Mouse (Mus musculus): ENCODE data around the gene Sfta2. TPM values are rescaled to one million over a fixed set of nuclear protein-coding genes. Genes with fewer than 3 reads are reported as not detected.

Sfta2 gene
- total and polyA plus RNA-seq, 2 experiments from 2014 or later = not detected

- Histone ChIP-seq H3K4me1 (ENCODE audit: insufficient read depth, low read length) (no peaks in the 10 kb centered on the region), H3K4me2 (ENCODE audit: low read depth, low read length, poor library complexity, severe bottlenecking) (no peak overlapping the region), H3K36me3 (ENCODE audit: insufficient read depth, low read length) (no peaks in the 10 kb centered on the region), H3K9ac (replicated peaks; ENCODE audit: low read length, poor library complexity, severe bottlenecking) (no peak overlapping the region), H3K27ac (ENCODE audit: low read depth, low read length) (peak overlapping the region; percentile 63), H3K4me3 (ENCODE audit: low read depth, low read length) (no peak overlapping the region), H3K9me3 (ENCODE audit: low read length) (no peaks in the 10 kb centered on the region), H3K27me3 (ENCODE audit: insufficient read depth, low read length) (no peaks in the 10 kb centered on the region)
- DNase-seq (ENCODE audit: low spot score) (peak; percentile 95), ATAC-seq (ENCODE audit: low FRiP score) (peak; percentile 80)
- WGBS = 47% methylated on average over 21 of the region's 21 CpGs
- peak; percentile 96 for TF ChIP-seq CTCF (IDR thresholded peaks at IDR 0.05)
These were observed 10.7 kb upstream of the Sfta2 start for GRCm38 (mm10) chr17:35590410-35591218.

DNA sequence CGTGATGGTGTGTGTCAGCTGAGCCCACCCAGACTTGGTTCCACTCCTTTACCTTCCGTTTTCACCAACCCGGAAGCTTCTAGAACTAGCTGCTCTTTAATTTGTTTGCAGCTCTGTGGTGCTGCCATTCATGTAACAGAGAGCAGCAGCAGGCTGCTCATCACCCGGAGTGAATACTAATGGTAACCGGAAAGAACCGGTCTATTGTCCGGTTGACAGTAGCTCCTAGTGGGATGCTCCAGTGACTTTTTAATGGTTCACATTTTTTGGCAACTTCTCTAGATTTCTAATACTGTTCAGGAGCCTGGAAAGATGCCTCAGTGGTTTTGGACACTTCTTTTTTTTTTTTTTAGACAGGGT, 10.2 kb upstream of the Sfta2 start:
- Histone ChIP-seq H3K4me1 (ENCODE audit: insufficient read depth, low read length) (no peaks in the 10 kb centered on the region), H3K4me2 (ENCODE audit: low read depth, low read length, poor library complexity, severe bottlenecking) (no peak overlapping the region), H3K27ac (ENCODE audit: low read depth, low read length) (peak overlapping the region; percentile 63), H3K4me3 (ENCODE audit: low read depth, low read length) (no peak overlapping the region), H3K9ac (replicated peaks; ENCODE audit: low read length, poor library complexity, severe bottlenecking) (no peak overlapping the region), H3K36me3 (ENCODE audit: insufficient read depth, low read length) (no peaks in the 10 kb centered on the region), H3K27me3 (ENCODE audit: insufficient read depth, low read length) (no peaks in the 10 kb centered on the region), H3K9me3 (ENCODE audit: low read length) (no peaks in the 10 kb centered on the region)
- peak; percentile 68 for DNase-seq (ENCODE audit: low spot score)
- 49% methylated on average over 7 of the region's 7 CpGs for WGBS
- TF ChIP-seq CTCF (IDR thresholded peaks at IDR 0.05) = no peak
- ATAC-seq (ENCODE audit: low FRiP score) = peak; percentile 68; the same call in 1 of the 2 replicates

DNA sequence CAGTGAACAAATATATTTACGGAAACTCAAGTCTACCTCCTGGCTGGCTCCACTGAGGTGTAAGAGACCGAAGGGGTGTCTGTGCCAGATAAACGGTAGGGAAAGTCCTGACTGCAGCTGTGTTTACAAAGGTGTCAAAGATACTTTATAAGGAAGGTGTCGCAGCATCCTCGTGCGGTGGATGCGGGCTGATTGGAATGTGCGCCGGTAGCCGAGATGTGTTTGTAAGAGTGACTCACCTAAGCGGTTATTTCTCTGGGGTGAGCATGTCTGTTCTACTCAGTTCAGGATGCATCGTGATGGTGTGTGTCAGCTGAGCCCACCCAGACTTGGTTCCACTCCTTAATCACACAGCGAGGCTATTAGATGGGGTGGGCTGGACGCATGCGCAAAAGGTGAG, 9.6 kb upstream of the Sfta2 start:
- H3K4me1 ChIP-seq (ENCODE audit: insufficient read depth, low read length) = no peaks in the 10 kb centered on the region
- no peaks in the 10 kb centered on the region for H3K27me3 ChIP-seq (ENCODE audit: insufficient read depth, low read length)
- ATAC-seq (ENCODE audit: low FRiP score) = no peak
- no peak overlapping the region for H3K4me3 ChIP-seq (ENCODE audit: low read depth, low read length)
- no peak for TF ChIP-seq CTCF (IDR thresholded peaks at IDR 0.05)
- H3K27ac ChIP-seq (ENCODE audit: low read depth, low read length) = peak overlapping the region; percentile 63; the same call in 1 of the 2 replicates
- WGBS = 92% methylated on average over 15 of the region's 15 CpGs
- H3K4me2 ChIP-seq (ENCODE audit: low read depth, low read length, poor library complexity, severe bottlenecking) = no peak overlapping the region
- no peaks in the 10 kb centered on the region for H3K36me3 ChIP-seq (ENCODE audit: insufficient read depth, low read length)
- no peak overlapping the region for H3K9ac ChIP-seq (replicated peaks; ENCODE audit: low read length, poor library complexity, severe bottlenecking)
- H3K9me3 ChIP-seq (ENCODE audit: low read length) = no peaks in the 10 kb centered on the region
- DNase-seq (ENCODE audit: low spot score) = no peak

GRCm38 (mm10) chr17:35592131-35592530, 9.2 kb upstream of the Sfta2 start:
- H3K9ac ChIP-seq (replicated peaks; ENCODE audit: low read length, poor library complexity, severe bottlenecking) = no peak overlapping the region
- no peak overlapping the region for H3K27ac ChIP-seq (ENCODE audit: low read depth, low read length)
- no peaks in the 10 kb centered on the region for H3K27me3 ChIP-seq (ENCODE audit: insufficient read depth, low read length)
- no peak for TF ChIP-seq CTCF (IDR thresholded peaks at IDR 0.05)
- no peak for ATAC-seq (ENCODE audit: low FRiP score)
- WGBS = 90% methylated on average over 9 of the region's 9 CpGs
- H3K4me3 ChIP-seq (ENCODE audit: low read depth, low read length) = no peak overlapping the region
- H3K36me3 ChIP-seq (ENCODE audit: insufficient read depth, low read length) = no peaks in the 10 kb centered on the region
- H3K4me2 ChIP-seq (ENCODE audit: low read depth, low read length, poor library complexity, severe bottlenecking) = no peak overlapping the region
- H3K4me1 ChIP-seq (ENCODE audit: insufficient read depth, low read length) = no peaks in the 10 kb centered on the region
- H3K9me3 ChIP-seq (ENCODE audit: low read length) = no peaks in the 10 kb centered on the region
- DNase-seq (ENCODE audit: low spot score) = no peak

DNA sequence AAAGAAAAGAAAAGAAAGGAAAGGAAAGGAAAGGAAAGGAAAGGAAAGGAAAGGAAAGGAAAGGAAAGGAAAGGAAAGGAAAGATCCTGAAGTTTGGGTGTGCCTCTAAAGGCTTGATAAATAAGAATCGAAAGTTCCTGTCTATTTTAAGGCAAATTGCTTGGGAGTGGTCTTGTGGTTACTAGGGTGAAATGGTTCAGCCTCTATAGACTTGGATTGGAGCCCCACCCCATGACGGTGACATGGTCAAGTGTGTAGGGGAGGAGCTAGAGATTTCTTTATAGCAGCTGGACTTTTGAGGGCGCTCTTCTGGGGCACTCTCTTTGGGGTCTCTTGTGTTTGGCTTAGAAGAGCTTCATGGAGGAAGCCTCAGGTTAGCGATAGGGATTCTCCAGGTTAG, 7.6 kb upstream of the Sfta2 start:
- no peak overlapping the region for H3K27ac ChIP-seq (ENCODE audit: low read depth, low read length)
- DNase-seq (ENCODE audit: low spot score) = no peak
- no peak for ATAC-seq (ENCODE audit: low FRiP score)
- TF ChIP-seq CTCF (IDR thresholded peaks at IDR 0.05) = no peak
- H3K36me3 ChIP-seq (ENCODE audit: insufficient read depth, low read length) = no peaks in the 10 kb centered on the region
- WGBS = 34% methylated on average over 4 of the region's 4 CpGs
- no peak overlapping the region for H3K4me2 ChIP-seq (ENCODE audit: low read depth, low read length, poor library complexity, severe bottlenecking)
- no peak overlapping the region for H3K9ac ChIP-seq (replicated peaks; ENCODE audit: low read length, poor library complexity, severe bottlenecking)
- no peak overlapping the region for H3K4me3 ChIP-seq (ENCODE audit: low read depth, low read length)
- no peaks in the 10 kb centered on the region for H3K27me3 ChIP-seq (ENCODE audit: insufficient read depth, low read length)
- no peaks in the 10 kb centered on the region for H3K4me1 ChIP-seq (ENCODE audit: insufficient read depth, low read length)
- no peaks in the 10 kb centered on the region for H3K9me3 ChIP-seq (ENCODE audit: low read length)

GRCm38 (mm10) chr17:35594456-35594855, 6.9 kb upstream of the Sfta2 start:
- no peak for TF ChIP-seq CTCF (IDR thresholded peaks at IDR 0.05)
- WGBS = 81% methylated on average over 7 of the region's 7 CpGs
- no peak for ATAC-seq (ENCODE audit: low FRiP score)

More at GRCm38 (mm10) chr17:35594456-35594855, 6.9 kb upstream of the Sfta2 start:
- Histone ChIP-seq H3K4me3 (ENCODE audit: low read depth, low read length) (no peak overlapping the region), H3K9ac (replicated peaks; ENCODE audit: low read length, poor library complexity, severe bottlenecking) (no peak overlapping the region), H3K36me3 (ENCODE audit: insufficient read depth, low read length) (no peaks in the 10 kb centered on the region), H3K9me3 (ENCODE audit: low read length) (no peaks in the 10 kb centered on the region), H3K27me3 (ENCODE audit: insufficient read depth, low read length) (no peaks in the 10 kb centered on the region), H3K4me2 (ENCODE audit: low read depth, low read length, poor library complexity, severe bottlenecking) (no peak overlapping the region), H3K27ac (ENCODE audit: low read depth, low read length) (no peak overlapping the region), H3K4me1 (ENCODE audit: insufficient read depth, low read length) (no peaks in the 10 kb centered on the region)
- DNase-seq (ENCODE audit: low spot score) = no peak
